Mouse (Mus musculus): ENCODE data around the gene Susd4.

DNA sequence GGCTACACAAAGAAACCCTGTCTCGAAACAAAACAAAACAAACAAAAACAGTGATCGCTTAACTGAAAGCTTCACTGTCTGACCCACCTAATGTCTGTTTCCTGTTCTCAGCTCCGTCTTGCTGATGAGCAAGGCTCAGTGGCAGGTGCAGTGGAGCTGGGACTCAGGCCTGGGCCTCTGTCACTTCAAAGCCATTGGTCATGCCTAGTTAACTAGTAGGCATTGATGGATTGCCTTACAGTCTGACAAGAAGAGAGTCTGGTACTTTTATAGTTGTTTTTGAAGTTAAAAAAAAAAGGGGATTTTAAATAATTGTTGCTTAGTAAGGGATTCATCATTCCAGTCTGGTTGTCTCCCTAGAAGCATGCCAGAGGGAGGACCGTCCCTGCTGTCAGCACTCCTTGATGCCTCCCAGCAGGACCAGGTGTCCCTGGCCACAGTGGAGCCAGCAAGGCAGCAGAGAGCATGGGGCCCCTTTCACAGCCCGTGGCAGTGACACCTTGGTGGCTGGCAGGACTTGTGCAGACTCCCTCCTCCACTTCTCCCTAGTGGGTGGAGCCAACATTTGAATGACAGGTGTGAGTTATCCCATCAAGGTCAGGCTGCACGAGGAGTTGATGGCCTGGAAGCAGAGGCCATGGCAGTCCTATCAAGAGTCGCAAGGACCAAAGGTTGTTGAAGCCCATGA lies 98.2 kb downstream of the Susd4 start:
- no peak for TF ChIP-seq TAL1 (IDR thresholded peaks at IDR 0.05; ENCODE audit: low read length)
- no peak for TF ChIP-seq GATA1 (IDR thresholded peaks at IDR 0.05; ENCODE audit: low read length)

Data from erythroblast, embryonic 14.5 days (primary cell).